Comparison of ENCODE assay signal across 13 mouse cellular contexts in genomic region chr6:40431356-40431755, GRCm38 (mm10). TPM values are rescaled to one million over a fixed set of nuclear protein-coding genes. Genes with fewer than 3 reads are reported as not detected.
DNase-seq lines count a peak whose midpoint lies in the region; ATAC-seq and TF ChIP-seq lines count a peak whose summit lies in the region.
"Had no signal": no experiment of that assay in that cellular context is flagged by ENCODE, and none has a peak within 500 bp of the region (broad histone marks: within the 10 kb centered on the region; RNA-seq: fewer than 3 reads in every experiment).

No protein-coding gene starts in this region.

- H3K36me3 ChIP-seq in intestine, embryonic 15.5 days, result no peaks in the 10 kb centered on the region

- DNase-seq in layer of hippocampus, adult 2 months (ENCODE audit: low spot score in 2 of 2), result no peak
- DNase-seq in layer of hippocampus, postnatal 25 days (ENCODE audit: extremely low spot score in 1 of 2, low spot score in 1 of 2), result no peak
- DNase-seq in MN1 (ENCODE audit: low spot score), result peak; percentile 38
- no peak for DNase-seq in kidney, postnatal 14 days
- no peak for DNase-seq in urinary bladder, adult 2 months (ENCODE audit: low spot score)

- no peaks in the 10 kb centered on the region for H3K9me3 ChIP-seq in intestine, embryonic 15.5 days

- H3K9ac ChIP-seq in intestine, embryonic 15.5 days, result no peak overlapping the region

- H3K27me3 ChIP-seq in intestine, embryonic 15.5 days (replicated peaks), result no peaks in the 10 kb centered on the region

- ATAC-seq in cerebellum, adult (ENCODE audit: insufficient number of reproducible peaks, low FRiP score, low TSS enrichment), result peak; percentile 12; the same call in 1 of the 2 replicates
- peak; percentile 80 for ATAC-seq in intestine, embryonic 15.5 days
- ATAC-seq in megakaryocyte-erythroid progenitor cell, adult 5-6 weeks (replicated peaks; ENCODE audit: low FRiP score, low TSS enrichment, poor library complexity, severe bottlenecking), result no peak

- TF ChIP-seq CTCF in layer of hippocampus, adult 2 months (conservative IDR thresholded peaks at IDR 0.05), result no peak

- H3K4me3 ChIP-seq in layer of hippocampus, adult 2 months, result no peak overlapping the region
- H3K4me3 ChIP-seq in intestine, embryonic 15.5 days (replicated peaks), result no peak overlapping the region
- H3K4me3 ChIP-seq: erythroblast, embryonic 14.5 days had no signal

- H3K4me1 ChIP-seq in intestine, embryonic 15.5 days (replicated peaks), result peaks cover 7% of the 10 kb centered on the region

- WGBS in intestine, embryonic 15.5 days, result 52% methylated on average over 4 of the region's 4 CpGs

- H3K4me2 ChIP-seq in intestine, embryonic 15.5 days (replicated peaks), result no peak overlapping the region
- H3K4me2 ChIP-seq: heart, embryonic 11.5 days had no signal

- H3K27ac ChIP-seq in layer of hippocampus, adult 2 months, result peak overlapping the region; percentile 64
- no peak overlapping the region for H3K27ac ChIP-seq in intestine, embryonic 15.5 days

RNA-seq across cellular contexts. Expression of gene E330009J07Rik, which starts 4.6 kb away (rescaled TPM):
- total RNA-seq in layer of hippocampus, adult 2 months (2021), result 10 to 100 TPM; 42.5 to 47.0 TPM
- total RNA-seq in layer of hippocampus, postnatal 25 days (2021), result 10 to 100 TPM; 41.4 to 46.0 TPM
- 8.8 and 9.5 TPM in 2 replicates for polyA plus RNA-seq in intestine, embryonic 15.5 days (2015; fragmentation: Nextera tagmentation; extraction: Ambion mirVana)
- total RNA-seq in megakaryocyte-erythroid progenitor cell, adult 5-6 weeks (2014; fragmentation: Nextera tagmentation), result 3.5 and 7.1 TPM in 2 replicates
- total RNA-seq in megakaryocyte-erythroid progenitor cell, adult 5-6 weeks (2017), result 1.9 and 4.5 TPM in 2 replicates
- polyA plus RNA-seq in urinary bladder, adult 2 months (2012; rRNA removed), result 6.3 and 6.4 TPM in 2 replicates
- polyA plus RNA-seq: erythroblast, embryonic 14.5 days had no signal

RNA-seq across cellular contexts. Expression of gene Wee2, which starts 7.5 kb away (rescaled TPM):
- not detected for total RNA-seq in layer of hippocampus, adult 2 months (2021)
- not detected for total RNA-seq in layer of hippocampus, postnatal 25 days (2021)
- 0.05 and 0.14 TPM in 2 replicates for polyA plus RNA-seq in intestine, embryonic 15.5 days (2015; fragmentation: Nextera tagmentation; extraction: Ambion mirVana)
- total RNA-seq in megakaryocyte-erythroid progenitor cell, adult 5-6 weeks (2014; fragmentation: Nextera tagmentation), result not detected in 2 replicates
- total RNA-seq in megakaryocyte-erythroid progenitor cell, adult 5-6 weeks (2017), result not detected in 2 replicates
- not detected in 2 replicates for polyA plus RNA-seq in urinary bladder, adult 2 months (2012; rRNA removed)
- total RNA-seq: ES-E14; layer of hippocampus, adult 18-20 months had no signal
- polyA plus RNA-seq: erythroblast, embryonic 14.5 days; heart, embryonic 11.5 days; liver, embryonic 16.5 days had no signal

RNA-seq across cellular contexts. Expression of gene Ssbp1, which starts 39.8 kb away (rescaled TPM):
- 10 to 100 TPM; 34.0 to 36.0 TPM for total RNA-seq in layer of hippocampus, adult 2 months (2021)
- 10 to 100 TPM; 32.6 to 36.2 TPM for total RNA-seq in layer of hippocampus, postnatal 25 days (2021)
- polyA plus RNA-seq in intestine, embryonic 15.5 days (2015; fragmentation: Nextera tagmentation; extraction: Ambion mirVana), result 157 and 160 TPM in 2 replicates
- total RNA-seq in megakaryocyte-erythroid progenitor cell, adult 5-6 weeks (2014; fragmentation: Nextera tagmentation), result 131 and 201 TPM in 2 replicates
- 118 and 127 TPM in 2 replicates for total RNA-seq in megakaryocyte-erythroid progenitor cell, adult 5-6 weeks (2017)
- 59.9 and 69.5 TPM in 2 replicates for polyA plus RNA-seq in urinary bladder, adult 2 months (2012; rRNA removed)

RNA-seq across cellular contexts. Expression of gene Tas2r137, which starts 59.7 kb away (rescaled TPM):
- total RNA-seq in layer of hippocampus, adult 2 months (2021), result under 1 TPM in 1 of 2 experiments, not detected in 1; 0.59 TPM
- not detected for total RNA-seq in layer of hippocampus, postnatal 25 days (2021)
- not detected in 2 replicates for polyA plus RNA-seq in intestine, embryonic 15.5 days (2015; fragmentation: Nextera tagmentation; extraction: Ambion mirVana)
- not detected in 2 replicates for total RNA-seq in megakaryocyte-erythroid progenitor cell, adult 5-6 weeks (2014; fragmentation: Nextera tagmentation)
- 1.3 and 3.1 TPM in 2 replicates for total RNA-seq in megakaryocyte-erythroid progenitor cell, adult 5-6 weeks (2017)
- not detected in 2 replicates for polyA plus RNA-seq in urinary bladder, adult 2 months (2012; rRNA removed)
- total RNA-seq: layer of hippocampus, adult 18-20 months had no signal
- polyA plus RNA-seq: erythroblast, embryonic 14.5 days; heart, embryonic 11.5 days; liver, embryonic 16.5 days had no signal

Comparison
In these comparisons a context has a peak if more than half of its experiments do, and no peak if none do; other contexts are left out.
1. RNA of gene E330009J07Rik, which starts 4.6 kb away (total RNA-seq): 42.5 to 47.0 TPM in layer of hippocampus, adult 2 months and 41.4 to 46.0 TPM in layer of hippocampus, postnatal 25 days; 1.9 to 7.1 TPM in megakaryocyte-erythroid progenitor cell, adult 5-6 weeks; every median in the first group is over 4 times any median in the second.